Mouse (Mus musculus): ENCODE results near the gene Gm9913.

The Gm9913 gene

DNA sequence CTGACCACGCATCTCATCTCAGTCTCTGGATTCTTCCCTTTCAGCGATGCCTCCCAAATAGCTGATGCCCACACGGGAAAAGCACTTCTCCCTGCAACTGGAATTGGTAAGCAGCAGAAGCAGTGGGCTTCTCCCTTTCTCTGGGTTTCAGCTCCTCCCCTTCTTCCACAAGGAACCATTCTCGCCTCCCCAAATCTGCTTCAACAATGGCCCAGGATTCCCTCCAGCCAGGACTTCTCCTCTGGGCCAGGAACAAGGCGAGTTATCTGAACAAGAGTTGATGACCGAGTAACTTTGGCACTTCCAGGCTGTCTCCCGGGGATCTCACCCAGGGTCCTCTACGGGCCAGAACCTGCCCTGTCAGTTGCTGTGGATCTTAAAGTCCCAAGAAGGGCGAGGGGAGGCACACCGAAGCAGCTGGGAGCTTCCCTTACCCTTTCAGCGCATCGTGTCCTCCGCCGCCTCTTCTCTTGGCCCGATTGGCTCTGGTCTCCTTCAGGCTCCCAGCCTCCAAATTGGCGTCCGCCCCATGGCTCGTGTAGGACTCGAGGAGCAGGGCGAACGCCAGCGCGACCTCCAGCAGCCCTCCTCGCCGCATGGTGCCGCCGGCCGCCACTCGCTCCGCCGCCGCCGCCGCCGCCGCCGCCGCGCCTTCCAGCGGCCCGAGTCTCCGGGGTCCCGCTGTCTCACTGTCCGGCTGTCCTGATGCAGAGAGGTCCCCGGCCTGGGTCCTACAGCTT is at the start of gene Gm9913:
Gene Gm9913 (plus strand): TSS at position 84 of the 740 bp plus-strand sequence.
- in situ Hi-C loops (cut with MboI; ENCODE audit: unreplicated experiment in 2 of 2) = no loop called here

DNA sequence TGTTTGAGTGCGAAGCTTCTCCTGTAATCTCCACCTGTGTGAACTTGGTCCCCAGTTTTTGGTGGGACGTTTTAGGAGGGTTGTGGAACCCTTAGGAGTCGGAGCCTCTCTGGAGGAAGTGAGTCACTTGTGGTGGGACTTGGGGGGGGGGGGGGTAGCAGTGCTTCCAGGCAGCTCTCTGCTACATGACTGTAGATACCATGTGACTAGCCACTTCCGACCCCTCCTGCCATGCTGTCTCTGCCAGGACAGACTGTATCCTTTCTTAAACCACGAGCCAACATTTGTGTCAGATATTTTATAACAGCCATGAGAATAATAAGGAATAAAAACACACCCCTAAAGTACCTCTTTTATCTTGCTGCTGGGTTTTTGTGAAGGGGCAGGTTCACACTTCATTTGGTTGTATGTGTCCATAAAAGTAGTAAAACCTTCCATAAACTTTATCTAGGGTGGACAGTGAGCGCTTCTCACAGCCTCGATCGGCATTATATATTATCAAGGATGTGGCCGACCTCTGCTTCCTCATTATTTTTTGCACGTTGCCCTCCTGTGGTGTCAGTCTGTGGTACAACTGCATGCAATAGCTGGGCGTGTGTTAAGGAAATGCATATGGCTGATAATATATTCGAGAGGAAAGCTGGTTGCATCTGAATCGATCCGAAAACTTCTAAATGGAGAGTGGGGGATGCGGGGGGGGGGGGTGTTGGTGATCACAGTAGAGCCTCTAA is 48.7 kb upstream of the Gm9913 start:
- in situ Hi-C loops (cut with MboI; ENCODE audit: unreplicated experiment in 2 of 2) = no loop called here

DNA sequence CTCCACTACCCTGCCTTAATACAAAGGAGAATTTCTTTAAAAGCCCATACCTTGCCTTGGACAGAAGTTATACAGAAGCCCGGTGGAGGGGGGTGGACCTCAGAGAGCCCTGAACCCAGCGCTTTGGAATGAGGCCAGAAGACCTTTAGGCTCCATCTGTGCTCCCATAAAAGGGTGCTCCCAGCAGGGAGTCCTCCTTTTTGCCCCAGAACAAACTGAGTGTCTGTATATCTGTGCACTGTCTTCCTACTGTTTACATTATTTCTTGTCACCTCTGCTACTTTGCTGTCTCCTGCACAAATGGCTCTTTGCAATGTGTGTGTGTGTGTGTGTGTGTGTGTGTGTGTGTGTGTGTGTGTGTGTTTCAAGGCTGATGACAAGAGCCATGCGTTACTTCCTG is 45.8 kb upstream of the Gm9913 start:
- in situ Hi-C loops (cut with MboI; ENCODE audit: unreplicated experiment in 2 of 2) = no loop called here

DNA sequence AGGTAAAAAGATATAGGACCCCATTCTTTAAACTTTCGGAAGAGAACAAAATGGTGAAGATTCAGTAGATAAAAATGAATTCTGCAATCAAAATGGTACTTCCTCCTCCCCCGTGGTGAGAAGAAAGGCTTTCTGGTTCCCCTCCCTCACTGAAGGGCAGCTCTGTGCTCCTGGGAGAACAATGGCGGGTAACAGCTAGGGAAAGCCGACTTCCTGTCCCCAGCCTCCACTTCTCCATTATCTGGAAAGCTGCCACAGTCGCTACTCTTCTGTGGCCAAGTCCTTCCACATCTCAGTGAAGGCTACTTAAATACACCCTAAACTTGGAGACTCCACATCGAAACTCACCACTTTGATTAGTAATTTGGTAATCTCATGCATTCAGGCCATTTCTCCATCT is 40.9 kb upstream of the Gm9913 start:
- in situ Hi-C loops (cut with MboI; ENCODE audit: unreplicated experiment in 2 of 2) = no loop called here

- in situ Hi-C loops (cut with MboI; ENCODE audit: unreplicated experiment in 2 of 2) = no loop called here
These were observed 34.2 kb upstream of the Gm9913 start for GRCm38 (mm10) chr2:125470553-125471295.

DNA sequence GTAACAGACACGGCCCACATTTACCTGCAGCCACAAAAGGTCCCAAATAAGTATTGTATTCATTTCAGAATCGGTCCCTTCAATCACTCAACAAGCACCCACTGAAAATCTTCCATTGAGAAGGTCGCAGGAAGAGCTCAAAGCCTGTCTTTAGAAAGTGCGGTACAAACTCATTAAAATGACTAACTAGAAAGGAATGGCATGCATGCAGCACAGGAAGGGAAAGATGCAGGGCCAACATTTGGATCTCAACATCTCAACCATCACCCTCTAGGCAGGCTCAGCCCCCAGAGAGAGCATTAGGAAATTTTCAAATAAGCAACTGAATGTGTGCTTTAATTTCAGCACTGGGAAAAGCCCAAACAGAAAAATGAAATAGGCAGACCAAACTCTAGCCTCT is 33.2 kb upstream of the Gm9913 start:
- in situ Hi-C loops (cut with MboI; ENCODE audit: unreplicated experiment in 2 of 2) = no loop called here

DNA sequence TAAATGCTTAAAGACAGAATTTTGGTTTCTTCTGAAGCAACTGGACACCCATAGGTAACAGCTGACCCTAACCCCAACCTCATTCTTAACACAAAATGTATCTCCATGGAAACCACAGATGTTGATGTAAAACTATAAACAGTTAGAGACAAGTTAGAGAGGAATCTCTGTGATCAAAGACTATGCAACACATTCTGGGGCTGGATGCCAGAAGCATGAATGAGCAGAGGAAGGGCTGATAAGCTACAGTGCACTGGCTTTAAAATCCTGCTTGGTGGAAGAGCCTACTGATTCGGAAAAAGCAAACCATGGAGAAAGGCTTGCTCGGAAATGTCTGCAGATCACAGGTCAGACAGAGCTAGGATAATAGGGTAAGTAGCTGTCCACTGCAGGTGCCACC is 31.7 kb upstream of the Gm9913 start:
- in situ Hi-C loops (cut with MboI; ENCODE audit: unreplicated experiment in 2 of 2) = no loop called here

DNA sequence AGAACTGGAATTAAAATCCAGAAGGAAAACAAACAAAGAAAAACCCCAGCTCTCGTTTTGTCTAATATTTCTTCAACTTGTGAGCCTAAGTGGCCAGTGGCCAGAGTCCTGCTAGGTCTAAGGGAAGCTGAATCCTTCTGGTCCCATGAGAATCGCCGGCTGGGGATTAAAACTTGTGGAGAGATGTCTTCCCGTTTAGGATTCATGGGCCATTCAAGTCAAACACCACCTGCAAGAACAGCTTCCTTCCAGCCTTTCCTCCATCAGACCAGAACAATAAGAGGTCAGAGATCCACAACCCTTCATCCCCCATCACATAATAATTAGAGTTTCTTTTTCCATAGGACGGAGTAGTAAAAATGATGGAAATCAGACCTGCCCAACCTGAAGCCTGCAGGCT is 30.2 kb upstream of the Gm9913 start:
- in situ Hi-C loops (cut with MboI; ENCODE audit: unreplicated experiment in 2 of 2) = no loop called here

- in situ Hi-C loops (cut with MboI; ENCODE audit: unreplicated experiment in 2 of 2) = no loop called here
These were observed 28.7 kb upstream of the Gm9913 start for GRCm38 (mm10) chr2:125476231-125476630.

DNA sequence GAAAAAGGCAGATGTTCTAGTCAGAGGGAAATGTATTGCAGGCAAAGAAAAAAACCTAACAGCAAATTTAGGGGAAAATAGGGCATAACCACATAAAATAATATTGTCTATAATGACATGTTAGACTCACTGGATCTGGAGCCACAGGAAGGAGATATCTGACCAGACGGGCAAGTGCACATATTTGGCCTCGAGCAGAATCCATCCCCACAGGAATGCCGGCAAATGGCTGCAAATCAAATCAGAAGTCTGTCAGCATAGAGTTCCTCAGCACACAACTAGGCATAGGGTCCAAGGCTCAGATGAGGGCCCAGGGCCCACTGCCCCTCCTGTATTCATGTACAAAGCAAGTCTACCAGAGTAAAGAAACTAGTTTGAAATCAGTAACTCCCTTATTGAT is 27.5 kb upstream of the Gm9913 start:
- in situ Hi-C loops (cut with MboI; ENCODE audit: unreplicated experiment in 2 of 2) = no loop called here

- in situ Hi-C loops (cut with MboI; ENCODE audit: unreplicated experiment in 2 of 2) = no loop called here
These were observed 26.2 kb upstream of the Gm9913 start for GRCm38 (mm10) chr2:125478705-125479104.

DNA sequence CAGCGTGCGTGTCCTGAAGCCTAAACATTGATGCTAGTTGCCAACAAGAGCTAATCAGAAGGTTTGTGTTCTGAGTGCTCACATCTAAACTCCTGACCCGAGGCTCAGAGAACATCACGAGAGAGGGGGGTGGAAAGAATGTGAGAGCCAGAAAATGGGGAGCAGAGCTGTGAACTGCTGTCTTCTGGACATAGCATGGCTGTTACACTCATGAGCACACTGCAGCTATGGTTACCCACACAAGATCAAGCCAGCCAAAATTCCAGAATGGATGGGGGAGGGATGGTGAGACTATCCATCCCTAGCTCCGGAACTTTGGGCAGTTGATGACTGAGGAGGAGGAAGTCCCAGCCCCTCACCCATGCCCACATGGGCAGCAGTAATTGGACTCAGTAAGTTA is 24.8 kb upstream of the Gm9913 start:
- in situ Hi-C loops (cut with MboI; ENCODE audit: unreplicated experiment in 2 of 2) = no loop called here

DNA sequence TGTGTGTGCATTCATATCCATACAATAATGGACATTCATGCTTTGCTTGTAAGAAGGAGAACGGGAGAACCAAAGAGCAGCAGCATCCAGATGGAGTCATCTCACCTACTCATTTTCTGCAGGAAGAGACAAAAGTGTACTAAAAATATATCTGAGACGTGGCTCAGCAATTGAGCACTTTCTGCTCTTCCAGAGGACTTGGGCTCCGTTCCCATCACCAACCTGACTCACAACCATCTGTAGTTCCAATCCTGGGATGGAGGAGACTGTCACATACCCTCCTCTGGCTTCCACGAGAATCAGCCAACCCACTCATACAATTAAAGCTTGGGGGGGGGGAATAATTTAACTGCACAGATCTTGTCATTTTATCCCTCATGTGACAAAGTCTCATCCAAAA is 23.8 kb upstream of the Gm9913 start:
- in situ Hi-C loops (cut with MboI; ENCODE audit: unreplicated experiment in 2 of 2) = no loop called here

DNA sequence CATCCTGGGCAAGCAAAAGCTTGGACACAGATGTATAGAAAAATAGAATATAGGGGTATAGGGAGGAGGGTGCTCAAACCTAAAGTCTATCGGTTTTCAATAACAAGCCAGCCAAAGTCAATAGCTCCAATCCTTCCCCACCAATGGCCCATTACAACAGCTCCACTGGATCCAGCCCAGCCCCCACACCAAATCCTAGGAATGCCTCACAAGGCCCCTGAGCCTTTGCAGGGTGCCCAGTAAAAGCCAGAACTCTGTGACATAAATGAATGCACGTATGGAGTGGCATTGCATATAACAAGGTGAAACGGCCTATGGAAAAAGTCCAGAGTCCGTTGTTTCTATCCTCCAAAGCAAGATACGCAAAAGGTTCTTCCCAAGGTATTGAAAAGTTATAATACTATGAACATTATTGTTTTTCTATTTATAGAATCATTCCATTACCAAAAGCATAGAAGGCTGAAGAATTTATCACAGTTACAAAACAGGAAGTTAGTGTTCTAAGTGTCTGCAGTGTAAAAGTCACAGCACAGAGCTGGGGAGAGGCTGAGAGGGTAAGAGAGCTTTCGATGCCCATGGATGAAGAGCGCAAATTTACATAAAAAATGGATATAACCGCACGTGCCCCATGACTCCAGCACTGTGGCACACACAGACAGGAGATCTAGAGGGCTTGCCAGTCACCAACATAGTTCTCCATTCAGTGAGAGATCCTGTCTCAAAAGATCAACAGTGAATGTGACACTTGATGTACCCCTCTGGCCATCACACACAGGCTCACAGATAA is 23.2 kb upstream of the Gm9913 start:
- in situ Hi-C loops (cut with MboI; ENCODE audit: unreplicated experiment in 2 of 2) = no loop called here

GRCm38 (mm10) chr2:125484164-125484563 is 20.7 kb upstream of the Gm9913 start:
- in situ Hi-C loops (cut with MboI; ENCODE audit: unreplicated experiment in 2 of 2) = no loop called here

DNA sequence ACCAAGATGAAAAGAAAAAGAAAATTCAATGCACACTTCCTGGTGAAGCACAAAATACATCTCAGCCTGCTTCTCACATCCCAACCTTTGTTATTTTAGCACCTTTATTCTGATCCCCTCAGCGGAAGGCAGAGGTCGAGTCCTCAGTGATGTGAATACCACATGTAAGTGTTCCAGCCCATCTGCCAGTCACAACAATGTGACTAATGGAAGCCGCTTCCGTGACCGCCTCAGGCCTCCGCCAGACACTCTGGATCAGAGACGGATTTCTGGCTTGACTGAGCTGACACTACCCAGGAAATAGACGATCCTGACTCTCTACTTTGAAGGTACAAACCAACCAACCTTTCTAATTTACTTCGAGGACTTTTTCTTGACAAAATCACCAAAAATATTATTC is 20.0 kb upstream of the Gm9913 start:
- in situ Hi-C loops (cut with MboI; ENCODE audit: unreplicated experiment in 2 of 2) = no loop called here

GRCm38 (mm10) chr2:125489979-125490378 is 14.9 kb upstream of the Gm9913 start:
- in situ Hi-C loops (cut with MboI; ENCODE audit: unreplicated experiment in 2 of 2) = no loop called here

- in situ Hi-C loops (cut with MboI; ENCODE audit: unreplicated experiment in 2 of 2) = no loop called here
These were observed 12.6 kb upstream of the Gm9913 start for GRCm38 (mm10) chr2:125492050-125492900.

- in situ Hi-C loops (cut with MboI; ENCODE audit: unreplicated experiment in 2 of 2) = no loop called here
These were observed 10.6 kb upstream of the Gm9913 start for GRCm38 (mm10) chr2:125494291-125494690.

Data from v-Abl transformed pro-B cells (cell line).